Mouse (Mus musculus) right cerebral cortex, postnatal 25 days (tissue): ENCODE measurements around the gene Nos1ap.
A peak's percentile ranks its signal among the peaks of the same experiment; 100 is the strongest.

Source experiments
- DNase-seq: peaks from one replicate; pipeline ENCODE4 v3.0.0; 2022

Nos1ap gene

DNA sequence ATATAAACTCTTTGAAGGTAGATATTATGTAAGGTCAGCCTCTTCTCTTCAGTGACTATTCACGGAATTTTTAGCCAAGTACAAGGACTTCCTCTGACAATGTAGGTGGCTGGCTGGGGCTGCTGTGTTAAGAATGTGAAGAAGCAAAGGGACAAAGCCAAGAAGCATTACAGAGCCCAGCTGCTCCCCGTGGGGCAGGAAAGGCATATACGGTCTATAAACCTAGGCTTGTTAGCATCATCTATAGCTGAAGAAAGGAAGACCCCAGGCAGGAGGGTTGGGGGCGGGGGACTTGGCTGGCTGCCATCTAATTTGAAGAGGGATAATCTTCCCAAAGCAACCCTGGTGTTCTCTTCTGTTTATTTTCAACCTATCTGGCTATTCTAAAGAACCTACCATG lies 180.6 kb downstream of the Nos1ap start:
- no peak for DNase-seq

DNA sequence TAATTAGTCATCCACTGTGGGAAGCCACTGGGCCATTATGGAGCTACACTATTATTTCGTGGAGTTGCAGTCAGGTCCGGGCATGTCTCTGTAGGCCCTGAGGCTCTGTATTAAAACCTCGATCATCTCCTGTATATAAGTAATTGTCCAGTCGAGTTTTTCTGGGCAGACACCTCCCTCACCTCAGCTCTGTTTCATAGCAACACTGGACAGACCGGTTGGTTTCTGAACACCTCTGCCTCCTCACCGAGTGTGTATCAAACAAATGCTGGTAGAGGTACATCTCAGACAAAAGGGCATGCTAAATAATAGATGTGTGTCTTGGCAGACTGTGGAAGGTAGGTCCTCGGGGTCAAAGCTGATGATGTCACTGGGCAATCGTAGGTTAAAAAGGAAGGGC lies 182.7 kb downstream of the Nos1ap start:
- DNase-seq, result no peak

DNA sequence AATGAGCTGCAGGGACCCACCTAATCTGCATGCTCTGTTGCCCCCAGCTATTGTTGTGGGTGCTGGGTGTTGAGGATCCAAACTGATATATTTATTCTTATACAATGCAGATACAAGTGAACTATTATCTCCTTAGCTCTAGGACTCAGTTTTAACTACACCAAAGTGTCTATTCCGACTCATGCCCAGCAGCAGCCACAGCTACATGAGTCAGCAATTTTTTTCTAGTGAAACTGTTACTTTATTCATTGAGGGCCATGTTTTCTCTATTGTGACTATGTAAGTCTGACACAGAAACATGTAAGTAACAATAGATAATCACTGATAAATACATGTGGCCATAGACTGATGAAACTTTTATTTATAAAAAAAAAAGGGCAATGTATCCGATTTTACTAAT lies 184.5 kb downstream of the Nos1ap start:
- DNase-seq, result no peak

DNA sequence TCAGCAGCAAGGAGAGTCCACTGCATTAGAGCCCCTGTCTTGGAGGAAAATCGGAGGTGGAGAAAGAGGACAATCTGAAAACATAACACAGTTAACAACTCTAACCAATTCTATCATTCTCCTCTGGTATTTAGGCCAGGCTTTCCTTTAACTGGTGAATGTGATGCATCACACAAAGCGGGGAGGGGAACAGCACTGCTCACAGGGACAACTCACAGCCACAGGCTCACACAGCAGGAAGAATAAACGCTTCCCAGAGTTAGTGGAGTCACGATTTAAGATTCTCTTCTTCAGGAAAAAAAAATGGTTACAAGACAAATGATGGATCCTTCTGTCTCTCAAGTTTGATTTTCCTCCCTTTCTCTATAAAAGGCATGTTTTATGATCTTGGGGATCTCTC lies 187.0 kb downstream of the Nos1ap start:
- DNase-seq, result no peak

DNA sequence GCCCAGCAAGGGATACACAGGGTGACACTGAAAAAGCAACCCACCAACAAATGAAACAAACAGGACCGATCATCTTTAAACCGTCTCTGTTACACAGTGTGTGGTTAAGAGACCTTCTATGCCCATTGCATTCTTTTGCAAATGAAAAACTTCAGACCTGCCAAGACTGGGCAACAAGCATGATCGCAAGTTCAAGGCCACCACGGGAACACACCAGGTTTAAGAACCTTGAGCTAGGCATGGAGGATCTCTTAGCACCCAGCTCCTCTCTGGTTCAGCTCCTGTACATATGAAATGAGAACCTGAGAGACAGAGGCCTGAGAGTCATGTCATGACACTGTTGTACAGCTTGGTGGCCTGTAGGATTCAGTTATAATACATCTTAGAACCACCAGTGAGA lies 190.8 kb downstream of the Nos1ap start:
- no peak for DNase-seq

DNA sequence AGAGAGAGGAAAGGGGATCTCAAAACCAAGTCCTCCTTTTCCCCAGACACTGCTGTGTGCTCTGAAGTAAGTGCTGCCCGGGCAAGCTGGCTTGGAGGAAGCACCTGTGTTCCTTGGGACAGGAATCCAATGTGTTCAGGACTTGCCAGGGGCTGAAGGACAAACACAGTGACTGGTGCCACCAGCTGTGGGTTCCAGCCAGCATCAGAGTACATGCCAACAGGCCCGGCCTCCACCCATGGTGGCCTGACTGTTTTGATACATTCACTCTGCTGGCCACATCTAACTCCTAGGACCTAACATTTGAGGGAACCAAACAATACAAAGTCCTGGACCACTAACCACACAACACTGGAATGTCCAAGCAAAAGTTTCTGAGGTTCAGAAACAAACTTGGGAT lies 194.6 kb downstream of the Nos1ap start:
- DNase-seq, result no peak

DNA sequence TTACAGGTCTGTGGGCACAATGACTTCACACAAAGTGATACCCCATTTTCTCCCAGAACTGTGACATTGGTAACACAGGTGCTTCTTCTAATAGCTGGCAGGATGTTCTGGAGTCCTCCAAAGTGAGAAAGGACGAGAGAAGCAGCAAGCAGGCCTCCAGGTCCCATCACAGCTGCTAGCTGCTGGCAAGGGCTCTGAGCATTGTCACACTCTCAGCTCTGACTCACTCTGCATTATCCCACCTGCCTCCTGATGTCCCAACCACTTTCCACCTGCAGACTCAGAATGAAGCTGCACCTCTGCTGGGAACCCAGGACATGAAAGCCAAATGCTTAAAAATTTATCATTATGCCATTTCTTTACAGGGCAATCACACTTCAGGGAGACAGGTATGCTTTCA lies 195.0 kb downstream of the Nos1ap start:
- DNase-seq, result no peak

DNA sequence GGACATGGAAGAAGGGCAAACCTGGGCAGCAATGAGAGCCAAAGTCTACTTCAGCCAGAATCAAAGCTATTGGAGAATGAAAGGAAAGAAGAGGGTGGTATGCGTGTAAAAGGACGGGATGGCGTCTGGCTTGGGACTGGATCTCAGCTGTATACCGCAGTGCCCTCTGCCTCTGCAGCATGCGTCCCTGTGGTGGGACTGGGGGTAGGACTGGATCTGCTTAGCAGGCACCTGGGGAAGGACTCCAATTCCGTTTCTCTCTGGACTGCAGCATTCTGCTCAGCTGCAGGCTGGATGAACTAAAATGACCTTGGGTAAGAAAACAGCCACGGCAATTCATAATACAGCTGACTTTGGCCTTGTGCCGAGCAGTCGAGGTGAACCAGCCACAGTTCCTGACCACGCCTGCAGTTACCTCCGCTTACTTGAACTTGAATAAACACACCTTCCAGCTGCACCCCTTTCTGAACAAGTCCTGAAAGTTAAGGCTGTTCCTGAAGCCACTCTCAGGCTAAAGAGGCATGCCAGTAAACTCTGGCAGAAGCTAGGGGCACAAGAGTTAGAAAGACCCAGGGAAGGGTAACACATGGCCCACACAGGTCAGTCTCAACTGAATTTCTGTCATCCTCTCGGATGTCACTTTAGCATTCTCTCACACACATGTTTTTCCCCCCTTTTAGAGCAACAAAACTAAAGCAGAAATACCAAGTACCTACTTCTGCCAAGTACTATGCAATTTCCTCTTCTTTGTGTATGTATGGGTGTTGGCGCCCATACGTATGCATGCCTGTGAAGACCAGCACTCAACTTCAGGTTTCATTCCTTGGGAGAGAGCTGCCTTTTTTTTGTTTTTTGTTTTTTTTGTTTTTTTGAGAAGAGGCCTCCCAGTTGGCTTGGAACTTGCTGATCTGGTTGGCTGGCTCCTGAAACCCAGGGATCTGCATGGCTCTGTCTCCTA lies 196.6 kb downstream of the Nos1ap start:
- DNase-seq, result no peak

DNA sequence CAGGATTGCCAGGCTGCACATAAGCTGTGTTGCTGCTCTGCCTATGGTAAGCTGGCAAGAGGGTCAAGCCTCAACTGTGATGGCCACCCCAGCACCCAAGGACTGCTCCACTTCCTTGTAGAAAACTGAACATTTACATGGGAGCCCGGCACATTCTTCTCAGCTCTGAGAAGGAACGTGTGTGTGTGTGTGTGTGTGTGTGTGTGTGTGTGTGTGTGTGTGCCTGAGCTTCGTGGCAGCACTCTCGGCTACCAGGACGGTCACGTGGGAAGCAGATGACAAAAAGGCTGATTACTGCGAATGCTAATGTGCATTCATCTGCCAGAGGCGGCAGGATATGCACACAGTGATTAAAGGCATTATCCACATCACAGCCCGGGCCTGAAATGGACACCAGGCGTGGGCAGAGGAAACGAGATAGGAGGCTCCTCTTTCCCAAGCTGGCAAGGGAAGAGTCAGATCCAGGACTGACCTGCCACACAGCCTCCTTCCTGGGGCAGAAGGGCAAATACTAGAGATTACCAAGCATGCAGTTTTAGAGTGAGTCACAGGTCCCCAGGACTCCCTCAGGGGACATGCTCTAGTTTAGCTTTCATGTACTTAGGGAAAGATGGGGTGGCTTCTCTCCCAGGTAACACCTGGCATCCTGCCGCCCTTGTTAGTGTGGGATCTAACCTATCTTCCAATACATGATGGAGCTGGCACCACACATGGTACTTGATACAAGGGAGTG lies 202.3 kb downstream of the Nos1ap start:
- DNase-seq, result peak; percentile 63

DNA sequence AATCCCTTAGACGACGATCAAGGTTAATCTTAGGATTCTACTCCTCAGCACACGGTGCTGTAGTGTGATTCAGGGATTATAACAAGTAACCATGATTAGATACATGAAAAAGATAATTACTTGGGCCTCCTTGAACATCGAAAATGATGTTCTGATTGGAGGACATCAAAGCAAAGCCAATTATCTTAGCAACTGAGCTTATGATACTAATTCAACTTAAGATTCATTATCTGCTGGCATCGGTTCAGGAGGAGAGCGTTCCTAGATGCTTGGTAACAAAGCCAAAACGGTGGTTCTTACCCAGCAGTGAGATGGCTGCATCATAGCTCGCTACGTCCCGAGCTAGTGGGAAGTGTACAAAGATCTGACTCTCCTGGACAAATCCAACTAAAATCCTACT lies 204.2 kb downstream of the Nos1ap start:
- DNase-seq, result no peak

DNA sequence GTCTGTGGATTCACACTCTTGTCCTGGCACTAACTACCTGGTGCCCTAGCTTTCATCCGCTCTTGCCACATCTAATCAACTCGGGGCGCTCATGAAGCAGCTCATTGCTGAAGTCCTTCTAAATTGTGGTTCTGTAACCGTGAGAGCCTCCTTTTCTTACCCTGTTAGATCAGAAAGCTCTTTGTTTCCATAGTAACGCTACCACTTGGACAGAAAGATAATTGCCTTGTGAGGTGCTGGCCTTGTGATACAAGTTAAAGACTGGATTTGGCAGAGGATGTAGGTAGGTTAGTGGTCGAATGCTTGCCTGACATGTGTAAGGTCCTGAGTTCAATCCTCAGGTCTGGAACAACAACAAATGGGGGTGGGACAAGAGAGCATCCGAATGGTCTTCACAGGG lies 206.1 kb downstream of the Nos1ap start:
- DNase-seq, result no peak

DNA sequence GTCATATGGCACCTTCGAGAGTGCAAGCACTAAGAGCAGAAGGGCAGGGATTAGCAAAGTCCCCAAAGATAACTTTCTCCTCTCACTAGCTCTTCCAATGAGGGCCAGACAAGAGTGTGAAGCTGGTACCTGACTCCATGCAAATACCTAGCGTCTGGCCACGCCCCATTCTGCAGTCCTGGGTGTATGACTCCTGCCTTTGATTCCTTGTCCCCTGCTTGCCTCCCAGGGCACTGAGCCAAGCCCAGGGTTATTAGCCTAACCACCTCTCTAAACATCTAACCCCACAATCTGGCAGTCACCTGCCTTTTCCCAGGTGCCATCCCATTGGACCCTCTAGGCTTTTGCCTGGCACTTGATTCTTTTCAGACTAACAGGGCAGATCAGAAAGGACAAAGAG lies 208.2 kb downstream of the Nos1ap start:
- no peak for DNase-seq

DNA sequence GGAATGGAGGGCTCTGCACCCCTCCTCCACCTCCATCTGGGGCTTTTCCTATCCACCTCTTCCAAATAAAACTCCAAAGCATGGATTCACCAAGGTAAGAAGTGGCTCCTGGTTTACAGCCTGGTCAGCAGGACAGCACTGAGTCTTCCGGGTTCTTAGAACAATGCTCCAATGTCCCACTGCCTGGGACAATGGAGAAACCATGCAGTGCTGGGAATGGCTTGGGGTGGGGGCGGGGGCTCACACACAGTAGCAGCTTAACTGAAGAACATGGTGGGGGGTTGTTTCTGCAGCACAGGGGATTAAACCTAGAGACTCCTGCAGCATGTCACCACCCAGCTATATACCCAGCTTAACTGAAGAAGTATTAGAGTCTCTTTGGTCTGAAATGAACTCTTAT lies 209.2 kb downstream of the Nos1ap start:
- DNase-seq, result no peak

DNA sequence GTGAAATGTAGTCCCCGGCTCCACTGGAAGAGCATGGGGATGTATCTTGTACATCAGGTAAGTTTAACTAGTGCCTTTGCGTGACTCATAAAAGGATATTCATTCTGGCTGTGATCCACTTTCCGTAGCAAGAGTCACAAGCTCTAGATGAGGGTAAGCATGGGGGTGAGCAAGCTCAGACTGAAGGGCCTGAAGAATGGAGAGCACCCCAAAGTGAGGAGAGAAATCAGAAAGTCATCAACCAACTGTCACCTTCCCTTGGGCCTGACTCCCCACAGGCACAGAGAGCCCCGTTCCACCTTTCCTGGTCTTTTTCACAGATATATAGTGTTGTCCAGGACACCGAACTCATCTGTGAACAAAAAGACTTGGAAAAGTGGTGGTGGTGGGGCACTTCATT lies 213.9 kb downstream of the Nos1ap start:
- no peak for DNase-seq

DNA sequence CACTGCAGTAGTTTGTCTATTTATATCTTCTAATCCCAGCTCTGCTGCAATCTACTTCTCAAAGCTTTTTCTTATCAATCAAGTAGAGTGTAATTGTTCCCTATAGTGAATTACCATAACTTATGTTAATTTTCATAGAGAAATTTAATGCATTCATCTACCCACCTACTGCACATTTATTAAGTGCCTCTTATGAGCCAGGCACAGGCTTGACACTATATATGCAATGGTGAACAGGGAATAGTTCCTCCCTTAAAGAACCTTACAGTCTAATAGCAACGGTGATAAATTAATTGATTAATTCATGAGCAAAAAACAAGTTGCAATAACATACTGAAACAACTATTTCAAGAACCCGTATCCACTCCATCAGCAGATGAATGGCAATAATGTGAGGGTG lies 215.9 kb downstream of the Nos1ap start:
- no peak for DNase-seq

DNA sequence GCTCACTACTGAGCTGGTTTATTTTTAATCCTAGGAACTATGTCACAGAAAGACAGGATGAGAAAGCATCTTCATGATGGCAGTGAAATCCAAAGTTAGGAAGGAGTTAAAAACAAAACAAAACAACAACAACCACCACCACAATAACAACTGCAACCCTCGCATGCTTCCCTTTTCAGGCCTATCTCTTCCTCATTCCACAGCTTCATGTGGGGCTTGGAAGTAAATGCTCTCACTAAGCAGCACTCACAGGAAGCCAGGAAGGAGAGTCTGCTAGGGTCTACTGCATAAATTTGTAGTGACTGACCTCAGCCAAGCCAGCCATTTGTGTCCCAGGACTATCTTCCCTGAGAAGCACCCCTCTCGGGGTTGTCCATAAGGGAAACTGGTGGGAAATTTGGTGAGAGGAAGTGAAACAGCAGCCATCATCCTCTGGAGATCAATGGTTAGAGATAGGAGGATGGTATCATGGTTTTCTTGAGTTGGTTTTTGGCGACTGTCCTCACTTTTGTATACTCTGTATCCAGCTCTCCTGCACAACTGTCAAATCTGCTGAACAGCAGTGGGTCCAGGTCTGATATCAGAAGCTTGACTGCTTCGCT lies 218.4 kb downstream of the Nos1ap start:
- no peak for DNase-seq

DNA sequence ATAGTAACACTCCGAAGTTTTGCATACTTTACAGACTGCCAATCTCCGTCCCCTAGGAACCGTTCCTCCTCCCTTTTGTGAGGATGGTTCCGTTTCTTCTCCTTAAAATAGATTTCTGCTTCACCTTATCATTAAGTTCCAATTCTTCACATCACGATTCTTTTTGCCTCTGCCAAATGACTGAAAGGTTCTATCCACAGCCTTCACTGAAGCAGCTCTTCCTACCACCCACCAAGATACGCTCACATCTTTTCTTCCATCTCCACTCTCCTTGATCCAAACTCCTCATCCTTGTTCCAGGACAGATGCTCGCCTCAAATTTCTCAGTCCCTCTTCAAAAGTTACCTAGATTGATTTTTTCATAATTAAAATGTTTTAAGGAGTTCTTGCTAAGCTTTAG lies 220.8 kb downstream of the Nos1ap start:
- no peak for DNase-seq

DNA sequence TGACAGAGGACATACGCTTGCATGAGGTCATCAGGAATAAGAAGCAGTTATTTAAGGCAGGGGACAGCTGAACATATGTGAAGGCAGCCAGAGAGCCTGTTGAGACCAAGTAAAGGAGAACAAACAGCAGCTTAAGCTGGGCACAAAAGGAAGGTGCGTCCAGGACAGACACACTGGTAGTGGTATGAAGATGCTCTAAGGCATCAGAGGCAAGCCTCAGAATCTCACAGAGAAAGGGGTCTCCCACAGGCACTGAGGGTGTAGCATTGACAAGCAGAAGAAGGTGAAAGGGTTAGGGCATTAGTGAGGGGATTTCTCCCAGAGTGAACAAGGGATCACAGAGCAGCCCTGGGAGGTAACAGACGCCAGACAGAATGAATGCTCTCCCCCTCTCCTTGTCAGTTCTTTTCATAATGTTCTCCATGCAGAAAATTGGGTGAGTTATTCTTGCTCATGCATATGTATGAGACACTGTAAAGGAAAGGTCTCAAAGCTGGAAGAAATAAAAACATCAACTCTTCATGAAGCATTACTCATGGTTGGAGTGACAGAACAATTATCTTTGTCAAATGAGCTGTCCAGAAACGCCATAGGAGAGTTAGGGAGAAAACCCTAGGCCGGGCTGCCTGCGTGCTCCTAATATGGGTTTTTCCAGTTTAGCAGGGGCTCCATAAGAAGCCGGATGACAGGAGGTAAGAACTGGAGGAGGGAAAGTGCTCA lies 222.5 kb downstream of the Nos1ap start:
- DNase-seq, result no peak

DNA sequence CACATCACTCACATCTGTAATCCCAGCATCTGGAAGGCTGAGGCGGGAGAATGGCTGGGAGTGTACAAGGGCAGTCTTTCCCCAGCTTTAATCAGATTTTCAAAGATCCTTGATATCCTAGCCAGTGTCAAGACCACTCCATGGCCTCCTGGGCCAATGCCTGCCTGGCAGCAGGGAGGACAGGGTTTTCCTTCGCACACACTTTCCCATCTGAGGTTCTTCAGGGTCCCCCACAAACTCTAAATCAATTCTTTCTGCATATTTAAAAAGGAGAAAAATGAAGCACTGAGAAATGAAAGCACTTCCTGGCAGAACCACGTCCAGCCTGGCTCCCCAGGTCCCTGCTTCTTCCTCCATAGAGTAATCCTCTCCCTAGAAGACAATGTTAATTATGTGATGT lies 225.9 kb downstream of the Nos1ap start:
- DNase-seq, result no peak

DNA sequence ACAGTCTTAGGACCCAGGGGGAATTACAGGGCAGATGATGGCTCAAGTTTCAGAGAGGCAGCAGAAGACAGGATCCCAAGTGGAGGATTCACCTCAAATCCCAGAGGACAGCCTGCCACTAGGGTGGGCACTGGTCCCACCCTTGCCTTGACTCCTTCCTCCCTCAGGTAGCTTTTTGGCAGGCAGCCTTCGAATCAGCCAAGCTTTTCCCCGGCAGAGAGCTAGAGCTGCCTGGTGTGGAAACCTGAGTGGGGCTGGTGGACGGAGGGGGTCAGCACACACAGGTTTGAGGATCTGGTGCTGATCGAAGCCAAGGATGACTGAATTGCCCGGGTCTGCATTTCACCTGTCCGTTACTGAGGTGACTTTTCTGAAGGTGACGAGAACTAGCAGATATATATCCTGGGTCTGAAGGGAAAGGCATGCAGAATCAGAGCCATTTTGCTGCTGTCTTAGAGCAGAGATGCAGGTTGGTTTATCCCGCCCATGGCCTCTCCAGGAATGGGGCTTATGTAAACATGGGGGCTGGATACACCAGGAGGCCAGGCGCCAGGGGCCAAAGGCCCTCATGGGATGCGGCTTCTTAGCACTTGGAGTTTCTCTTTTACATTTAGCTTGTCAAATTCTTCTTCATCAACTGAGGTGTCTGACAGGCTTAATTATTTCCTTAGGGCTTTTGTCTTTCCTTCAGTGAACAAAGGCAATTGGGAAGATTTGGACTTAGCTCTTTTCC lies 229.3 kb downstream of the Nos1ap start:
- DNase-seq, result no peak

DNA sequence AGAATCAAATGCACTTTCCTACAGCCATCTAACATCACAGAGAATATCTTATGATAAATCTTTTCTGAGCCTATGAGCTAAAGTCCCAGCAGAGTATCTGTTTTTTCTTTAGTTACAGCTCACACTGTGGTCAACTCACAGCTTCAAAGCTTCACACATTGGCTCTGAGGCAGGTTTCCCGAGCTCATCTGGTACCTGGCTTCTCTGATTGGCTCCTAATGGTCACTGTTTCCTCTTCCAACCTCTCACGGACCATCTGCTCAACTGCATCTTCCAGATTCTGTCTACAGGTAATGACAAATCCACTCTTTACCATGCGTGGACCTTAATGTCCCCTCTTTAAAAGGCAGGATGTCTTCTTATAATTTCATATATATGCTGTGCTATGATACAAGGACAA lies 236.3 kb downstream of the Nos1ap start:
- DNase-seq, result no peak

DNA sequence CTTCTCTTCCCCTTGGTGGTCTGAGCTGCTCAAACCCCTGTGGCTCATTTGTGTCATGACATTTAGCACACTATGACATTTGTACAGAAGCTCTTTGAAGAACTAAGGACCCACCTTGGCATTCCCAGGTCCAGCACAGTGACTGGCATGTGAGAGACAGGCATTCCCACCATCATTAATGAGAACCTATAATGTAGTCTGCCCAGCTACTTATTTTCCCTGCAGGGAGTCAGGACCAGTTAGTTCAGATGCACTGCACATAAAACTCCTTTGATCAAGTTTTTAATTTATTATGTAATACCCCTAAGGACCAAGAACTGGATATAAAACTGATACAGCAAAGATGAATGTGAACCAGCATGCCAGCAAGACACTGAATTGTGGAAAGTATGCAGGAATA lies 238.6 kb downstream of the Nos1ap start:
- DNase-seq, result no peak

DNA sequence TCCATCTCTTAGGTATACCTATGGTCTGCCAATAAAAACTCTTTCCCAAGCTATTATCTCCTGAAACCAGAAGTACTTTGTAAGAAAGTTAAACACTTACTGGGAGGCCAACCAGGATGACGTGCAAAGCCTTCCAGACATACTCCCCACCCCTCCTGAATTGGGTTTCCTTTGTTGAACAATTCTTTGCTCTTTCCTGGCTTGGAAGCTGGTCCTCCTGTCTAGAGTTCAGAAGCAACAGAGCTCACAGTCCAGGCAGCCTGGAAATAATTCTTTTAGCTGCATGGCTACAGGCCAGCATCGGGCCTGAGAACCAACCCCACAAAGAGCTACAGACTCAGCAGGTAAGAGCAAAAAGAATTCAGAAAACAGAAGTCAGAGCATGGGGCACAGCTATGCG lies 243.4 kb downstream of the Nos1ap start:
- DNase-seq, result no peak
